Mouse (Mus musculus): ENCODE results near the gene Ifrd2. TPM values are rescaled to one million over a fixed set of nuclear protein-coding genes. Genes with fewer than 3 reads are reported as not detected.
"Not testable (repeated sequence)": the region's sequence is repeated elsewhere in the genome, so short reads cannot be mapped to it uniquely, and the experiment has no call there.

Ifrd2 gene
- total RNA-seq, 2 experiments from 2014 or later, result 10.5 to 10.9 TPM

DNA sequence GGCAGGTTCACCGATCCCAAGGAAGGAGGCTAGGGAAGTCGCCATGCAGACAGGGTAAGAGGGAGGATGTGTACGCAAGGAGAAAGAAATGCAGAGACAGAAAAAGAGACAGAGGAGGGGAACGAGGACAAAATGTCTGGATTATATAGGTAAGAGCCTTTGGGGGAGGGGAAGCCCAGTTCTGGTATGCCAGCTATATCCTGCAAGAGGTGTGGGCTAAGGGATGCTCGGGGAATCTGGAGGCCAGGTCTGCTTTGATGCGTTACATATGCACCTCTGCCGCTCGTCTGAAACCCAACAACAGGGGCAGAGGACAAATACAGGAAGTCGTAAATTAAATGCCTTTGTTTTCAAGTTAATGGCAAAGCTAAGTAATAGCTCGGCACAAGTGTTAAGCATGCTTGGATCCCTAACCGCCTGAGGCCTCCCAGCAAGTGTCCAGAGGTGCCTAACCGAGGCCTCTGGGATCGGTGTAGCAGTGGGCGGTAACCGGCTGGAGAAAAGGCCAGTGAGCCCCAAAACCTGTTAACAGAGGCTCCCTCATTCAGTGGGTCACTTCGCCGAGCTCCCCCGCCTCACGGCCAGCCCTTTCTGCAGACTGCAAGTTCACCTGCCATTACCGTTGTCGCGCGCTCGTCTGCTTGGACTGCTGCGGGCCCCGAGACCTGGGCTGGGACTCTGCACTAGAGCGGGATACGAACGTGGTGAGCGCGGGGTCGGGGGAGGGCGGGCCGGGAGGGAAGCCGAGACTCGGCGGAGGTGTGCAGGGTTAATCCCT lies 33.7 kb upstream of the Ifrd2 start:
- TF ChIP-seq CTCF (IDR thresholded peaks at IDR 0.05), result no peak
- peak in 1 of 2 experiments; percentile 42 for DNase-seq (ENCODE audit: extremely low spot score in 1 of 2, low spot score in 2 of 2)
- intact Hi-C loops (cut with DNase I), result no loop called here
- Histone ChIP-seq H3K27ac (peak overlapping the region; percentile 78), H3K4me3 (peak overlapping the region; percentile 94)

DNA sequence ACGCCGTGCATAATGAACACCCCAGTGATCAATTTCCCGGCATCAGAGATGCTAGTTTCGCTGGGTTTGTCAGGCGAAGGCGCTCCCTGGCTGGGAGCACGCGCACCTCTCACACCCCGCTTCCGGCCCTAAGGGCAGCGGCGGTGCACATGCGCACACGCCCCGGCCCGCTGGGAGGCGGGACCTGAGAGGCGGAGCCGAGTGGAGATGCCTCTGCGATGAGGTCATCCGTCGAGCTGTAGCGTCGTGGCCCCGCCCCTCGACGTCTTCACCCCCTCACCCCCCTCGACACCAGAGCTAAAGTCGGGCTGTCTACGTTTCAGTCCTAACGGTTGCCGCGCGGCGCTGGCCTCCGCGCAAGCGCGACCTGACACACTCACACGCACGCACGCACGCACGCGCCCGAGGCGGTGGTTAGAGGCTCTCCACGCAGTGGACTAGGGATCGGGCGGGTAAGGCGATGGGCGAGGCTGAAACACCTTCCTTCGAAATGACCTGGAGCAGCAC lies 33.1 kb upstream of the Ifrd2 start:
- intact Hi-C loops (cut with DNase I), result no loop called here
- H3K27ac ChIP-seq, result peak overlapping the region; percentile 93
- DNase-seq (ENCODE audit: extremely low spot score in 1 of 2, low spot score in 2 of 2), result peak; percentile 90 to 95
- no peak; the same call in 1 of the 2 replicates for TF ChIP-seq CTCF (IDR thresholded peaks at IDR 0.05)
- peak overlapping the region; percentile 94 for H3K4me3 ChIP-seq

GRCm38 (mm10) chr9:107555031-107555457 lies 32.4 kb upstream of the Ifrd2 start:
- intact Hi-C loops (cut with DNase I), result no loop called here
- Histone ChIP-seq H3K4me3 (peak overlapping the region; percentile 94), H3K27ac (peak overlapping the region; percentile 93)
- DNase-seq (ENCODE audit: extremely low spot score in 1 of 2, low spot score in 2 of 2), result no peak
- no peak for TF ChIP-seq CTCF (IDR thresholded peaks at IDR 0.05)

GRCm38 (mm10) chr9:107555701-107556100 lies 31.7 kb upstream of the Ifrd2 start:
- no peak for DNase-seq (ENCODE audit: extremely low spot score in 1 of 2, low spot score in 2 of 2)
- Histone ChIP-seq H3K4me3 (peak overlapping the region; percentile 94), H3K27ac (no peak overlapping the region; the same call in 1 of the 2 replicates)
- TF ChIP-seq CTCF (IDR thresholded peaks at IDR 0.05), result no peak
- intact Hi-C loops (cut with DNase I), result no loop called here

DNA sequence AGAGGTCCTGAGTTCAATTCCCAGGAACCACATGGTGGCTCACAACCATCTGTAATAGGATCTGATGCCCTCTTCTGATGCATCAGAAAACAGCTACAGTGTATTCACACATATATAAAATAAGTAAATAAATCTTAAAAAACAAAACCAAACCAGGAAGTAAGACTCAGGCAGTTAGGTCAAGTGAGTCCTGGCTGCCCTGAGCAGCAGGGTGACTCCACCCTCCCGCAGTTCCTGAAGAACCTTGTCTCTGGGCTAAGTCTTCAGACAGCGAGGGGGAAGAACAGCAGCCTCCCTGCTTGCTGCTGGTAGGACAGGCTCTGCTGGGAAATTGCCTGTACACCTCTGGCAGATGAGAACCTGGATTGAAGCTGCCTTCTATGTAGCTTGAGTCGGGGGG lies 31.1 kb upstream of the Ifrd2 start:
- no peak for DNase-seq (ENCODE audit: extremely low spot score in 1 of 2, low spot score in 2 of 2)
- no peak overlapping the region for H3K4me3 ChIP-seq
- H3K27ac ChIP-seq, result no peak overlapping the region
- TF ChIP-seq CTCF (IDR thresholded peaks at IDR 0.05), result no peak
- intact Hi-C loops (cut with DNase I), result no loop called here

- intact Hi-C loops (cut with DNase I), result no loop called here
- DNase-seq (ENCODE audit: extremely low spot score in 1 of 2, low spot score in 2 of 2), result peak; percentile 92 to 94
- no peak for TF ChIP-seq CTCF (IDR thresholded peaks at IDR 0.05)
- H3K27ac ChIP-seq, result peak within 1 kb of the TSS; percentile 82
- H3K4me3 ChIP-seq, result peak within 1 kb of the TSS; percentile 81
These were observed 24.3 kb upstream of the Ifrd2 start, which contains the start of gene Tusc2 for GRCm38 (mm10) chr9:107563029-107563581. Tusc2 (plus strand) TSS chr9:107563255.

DNA sequence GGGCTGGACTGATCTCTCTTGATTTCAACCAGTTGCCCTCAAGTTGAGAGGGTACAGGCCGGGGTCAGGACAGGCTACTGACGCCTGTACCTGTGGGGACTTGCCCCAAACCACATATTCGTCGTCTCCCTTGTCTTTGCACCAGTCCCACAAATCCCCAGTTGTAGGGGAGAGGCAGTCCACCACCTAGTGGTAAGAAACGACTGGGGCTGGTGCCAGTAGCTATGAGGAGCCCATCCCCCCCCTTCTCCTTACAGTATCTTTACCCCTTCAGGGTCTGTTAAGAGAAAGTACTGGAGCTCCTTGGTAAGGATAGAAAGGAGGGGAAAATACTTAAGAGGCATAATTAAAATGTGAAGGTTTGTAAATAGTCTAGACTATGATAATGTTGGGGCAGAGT lies 21.9 kb upstream of the Ifrd2 start:
- intact Hi-C loops (cut with DNase I); DNase-seq (ENCODE audit: extremely low spot score in 1 of 2, low spot score in 2 of 2); H3K27ac ChIP-seq; H3K4me3 ChIP-seq: not testable (repeated sequence)

- intact Hi-C loops (cut with DNase I), result no loop called here
- peak overlapping the region; percentile 23; the same call in 1 of the 2 replicates for H3K4me3 ChIP-seq
- H3K27ac ChIP-seq, result peak overlapping the region; percentile 66
These were observed 21.3 kb upstream of the Ifrd2 start for GRCm38 (mm10) chr9:107566041-107566709.

GRCm38 (mm10) chr9:107566855-107567254 lies 20.6 kb upstream of the Ifrd2 start:
- Histone ChIP-seq H3K27ac (peak overlapping the region; percentile 66), H3K4me3 (no peak overlapping the region)
- intact Hi-C loops (cut with DNase I), result no loop called here

More at GRCm38 (mm10) chr9:107566041-107566709, 21.3 kb upstream of the Ifrd2 start:
- peak; percentile 64 to 78 for DNase-seq (ENCODE audit: extremely low spot score in 1 of 2, low spot score in 2 of 2)
- peak; percentile 88 for TF ChIP-seq CTCF (IDR thresholded peaks at IDR 0.05)

GRCm38 (mm10) chr9:107567702-107568319 lies 19.6 kb upstream of the Ifrd2 start, which contains the start of gene Hyal2:
Hyal2 (plus strand) TSS chr9:107567945.
- H3K27ac ChIP-seq, result peak within 1 kb of the TSS; percentile 95
- TF ChIP-seq CTCF (IDR thresholded peaks at IDR 0.05), result no peak
- H3K4me3 ChIP-seq, result peak within 1 kb of the TSS; percentile 82
- DNase-seq (ENCODE audit: extremely low spot score in 1 of 2, low spot score in 2 of 2), result no peak
- intact Hi-C loops (cut with DNase I), result no loop called here

More at GRCm38 (mm10) chr9:107566855-107567254, 20.6 kb upstream of the Ifrd2 start:
- no peak for DNase-seq (ENCODE audit: extremely low spot score in 1 of 2, low spot score in 2 of 2)
- peak; percentile 14 for TF ChIP-seq CTCF (IDR thresholded peaks at IDR 0.05)
